Mouse (Mus musculus) embryonic fibroblast, embryonic 13.5 days (primary cell): Measurements from ENCODE around the gene Piwil1. TPM values are rescaled to one million over a fixed set of nuclear protein-coding genes. Genes with fewer than 3 reads are reported as not detected.

Experiments used
- H3K27ac ChIP-seq: 2 replicates; pipeline ENCODE4 v1.5.1; 2012; ENCODE audit warnings: low read length, control low read depth, inconsistent platforms; ENCODE audit not compliant: insufficient read depth
- H3K4me1 ChIP-seq: 2 replicates; pipeline ENCODE4 v1.6.1; 2011; ENCODE audit warnings: low read length; ENCODE audit not compliant: control insufficient read depth, insufficient read depth
- H3K4me3 ChIP-seq: 2 replicates; pipeline ENCODE4 v1.5.1; 2011; ENCODE audit warnings: mild to moderate bottlenecking, control low read depth, low read length; ENCODE audit not compliant: insufficient read depth
- CTCF ChIP-seq: IDR thresholded peaks from 2 replicates; pipeline ENCODE4 v1.5.1; 2011; ENCODE audit warnings: mild to moderate bottlenecking, control low read depth, low read length, moderate library complexity, borderline replicate concordance; ENCODE audit not compliant: insufficient read depth
- POLR2A ChIP-seq: IDR thresholded peaks from 2 replicates; pipeline ENCODE4 v1.6.1; 2011; ENCODE audit warnings: low read depth, mild to moderate bottlenecking, control low read depth, low read length, moderate library complexity
- polyA plus RNA-seq: library from polyadenylated mRNA; stranded (reverse); fragments of >200 nt; gene quantifications from 2 replicates; pipeline ENCODE4 v1.2.4, GENCODE M21; 2011; ENCODE audit warnings: low read depth; ENCODE audit not compliant: missing spikeins, insufficient read length

The Piwil1 gene
- not detected in 2 replicates for polyA plus RNA-seq

DNA sequence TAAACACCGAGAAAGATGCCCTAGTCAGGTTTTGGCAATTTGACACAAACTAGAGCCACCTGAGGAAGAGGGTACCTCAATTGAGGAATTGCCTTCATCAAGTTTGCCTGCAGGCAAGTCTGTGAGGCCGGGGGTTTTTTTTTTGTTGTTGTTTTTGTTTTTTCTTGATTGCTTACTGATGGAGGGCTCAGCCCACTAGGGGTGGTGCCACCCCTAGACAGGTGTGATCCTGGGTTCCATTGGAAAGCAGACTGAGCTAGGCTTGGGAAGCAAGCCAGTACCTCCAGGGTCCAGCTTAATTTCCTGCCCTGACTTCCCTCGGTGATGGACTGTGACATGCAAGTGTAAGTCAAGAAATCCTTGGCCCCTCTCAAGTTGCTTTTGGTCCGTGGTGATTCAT lies at the start of gene Piwil1:
Gene Piwil1, plus strand, starts transcription at position 301 of the 400 bp plus-strand sequence.
- H3K4me3 ChIP-seq = no peak within 1 kb of the TSS
- H3K27ac ChIP-seq = no peak within 1 kb of the TSS
- no peaks in the 10 kb centered on the region for H3K4me1 ChIP-seq
- TF ChIP-seq CTCF = no peak

DNA sequence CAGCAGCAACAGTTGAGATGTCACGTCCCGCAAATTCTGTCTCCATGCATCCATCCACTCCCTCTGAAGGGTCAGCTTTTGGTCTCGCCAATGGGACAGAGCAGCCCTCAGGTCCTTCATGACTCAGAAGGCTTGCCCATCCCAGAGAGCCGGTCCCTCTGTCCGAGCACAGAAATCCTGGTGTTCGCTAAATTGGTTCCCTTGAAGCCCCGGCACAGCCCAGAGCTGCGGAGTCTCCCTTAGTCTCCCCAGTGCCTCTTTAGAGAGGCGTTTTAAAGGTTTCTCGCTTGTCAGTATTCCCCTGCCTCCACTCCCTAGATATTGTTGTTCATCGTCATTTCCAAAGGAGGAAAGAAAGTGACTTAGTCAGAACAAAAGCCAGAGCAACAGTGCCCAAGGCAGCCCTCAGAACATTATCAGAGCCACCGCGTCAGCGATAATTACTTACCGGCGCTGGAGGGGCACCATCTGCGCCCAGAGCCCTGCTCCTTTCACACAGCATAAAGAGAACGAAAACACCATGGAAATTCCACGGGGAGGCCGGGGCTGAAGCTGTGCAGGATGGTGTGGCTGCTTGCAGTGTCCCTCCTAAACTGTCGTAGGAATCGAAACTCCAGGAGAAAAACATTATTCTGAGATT lies 45.7 kb upstream of the Piwil1 start:
- TF ChIP-seq CTCF (no peak), POLR2A (no peak)
- no peak overlapping the region for H3K4me3 ChIP-seq
- H3K4me1 ChIP-seq = no peaks in the 10 kb centered on the region
- no peak overlapping the region for H3K27ac ChIP-seq

DNA sequence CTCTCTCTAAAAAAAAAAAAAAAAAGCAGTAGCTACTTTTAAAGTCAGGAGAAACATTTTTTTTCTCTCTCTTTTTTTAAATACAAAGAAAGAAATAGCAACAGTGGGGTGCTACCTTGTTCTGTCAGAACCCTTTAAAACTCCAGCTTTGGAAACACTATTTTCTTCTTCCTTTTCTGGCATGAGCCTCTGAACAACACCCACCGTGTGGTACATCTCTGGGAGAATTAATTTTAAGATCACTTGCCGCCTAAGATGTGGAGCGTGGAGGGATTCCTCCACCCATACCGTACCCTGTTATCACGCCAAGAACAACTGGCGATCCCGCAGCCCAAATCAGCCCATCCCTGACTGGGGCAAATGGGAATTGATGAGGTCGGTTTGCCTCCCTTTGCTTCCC lies 42.2 kb upstream of the Piwil1 start:
- Histone ChIP-seq H3K4me3 (no peak overlapping the region), H3K27ac (no peak overlapping the region), H3K4me1 (no peaks in the 10 kb centered on the region)
- TF ChIP-seq CTCF (no peak), POLR2A (no peak)

DNA sequence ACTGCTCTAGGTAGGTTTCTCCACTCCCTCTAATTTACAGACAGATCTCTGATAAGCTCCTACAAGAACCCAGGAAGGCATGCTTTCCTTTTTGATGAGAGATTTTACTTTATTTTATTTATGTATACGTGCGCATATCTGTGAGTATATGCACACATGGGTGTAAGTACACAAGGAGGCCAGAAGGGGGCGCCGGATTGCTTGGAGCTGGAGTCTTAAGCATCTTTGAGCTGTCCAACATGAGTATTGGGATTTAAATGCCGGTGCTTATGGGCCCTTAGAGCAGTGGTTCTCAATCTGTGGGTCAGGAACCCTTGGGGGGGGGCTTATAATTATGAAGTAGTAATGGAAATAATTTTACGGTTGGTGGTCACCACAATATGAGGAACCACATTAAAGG lies 39.4 kb upstream of the Piwil1 start:
- H3K27ac ChIP-seq = no peak overlapping the region
- TF ChIP-seq CTCF (no peak), POLR2A (no peak)
- no peaks in the 10 kb centered on the region for H3K4me1 ChIP-seq
- H3K4me3 ChIP-seq = no peak overlapping the region

DNA sequence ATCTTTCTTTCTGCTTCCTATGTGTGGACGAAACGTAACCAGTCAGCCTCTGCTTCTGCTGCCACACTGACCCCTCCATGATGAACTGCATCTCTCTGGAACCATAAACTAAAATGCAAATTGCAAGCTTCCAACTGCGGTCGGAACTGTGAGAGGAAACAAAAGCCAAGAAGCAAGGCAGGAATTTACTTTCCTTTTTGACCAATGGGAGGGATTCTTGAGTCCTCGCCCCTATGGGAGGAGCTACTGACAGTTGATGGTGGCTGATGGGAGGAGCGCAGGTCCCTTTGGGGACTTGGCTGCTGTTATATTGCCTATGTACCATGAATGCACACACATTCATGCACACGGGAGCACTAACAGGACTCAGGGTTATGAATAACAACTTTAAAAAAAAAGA lies 38.3 kb upstream of the Piwil1 start:
- H3K4me1 ChIP-seq = no peaks in the 10 kb centered on the region
- TF ChIP-seq POLR2A (no peak), CTCF (no peak)
- no peak overlapping the region for H3K4me3 ChIP-seq
- no peak overlapping the region for H3K27ac ChIP-seq

DNA sequence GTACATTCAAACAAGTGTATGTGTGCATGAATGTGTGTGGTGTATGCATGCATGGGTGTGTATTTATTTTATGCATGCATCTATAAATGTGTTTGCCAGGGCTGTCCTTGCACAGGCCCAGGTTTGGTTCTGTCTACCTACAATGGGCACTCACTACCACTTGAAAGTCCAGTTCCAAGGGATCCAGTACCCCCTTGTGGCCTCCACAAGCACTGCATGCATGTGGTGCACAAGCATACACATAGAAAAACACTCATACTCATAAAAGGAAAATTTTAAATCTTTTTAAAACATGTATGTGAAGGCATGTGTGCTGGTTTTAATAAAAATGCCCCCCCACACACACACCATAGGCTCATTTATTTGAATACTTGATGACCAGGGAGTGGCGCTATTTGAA lies 37.3 kb upstream of the Piwil1 start:
- TF ChIP-seq POLR2A (no peak), CTCF (no peak)
- Histone ChIP-seq H3K4me1 (no peaks in the 10 kb centered on the region), H3K27ac (no peak overlapping the region), H3K4me3 (no peak overlapping the region)

DNA sequence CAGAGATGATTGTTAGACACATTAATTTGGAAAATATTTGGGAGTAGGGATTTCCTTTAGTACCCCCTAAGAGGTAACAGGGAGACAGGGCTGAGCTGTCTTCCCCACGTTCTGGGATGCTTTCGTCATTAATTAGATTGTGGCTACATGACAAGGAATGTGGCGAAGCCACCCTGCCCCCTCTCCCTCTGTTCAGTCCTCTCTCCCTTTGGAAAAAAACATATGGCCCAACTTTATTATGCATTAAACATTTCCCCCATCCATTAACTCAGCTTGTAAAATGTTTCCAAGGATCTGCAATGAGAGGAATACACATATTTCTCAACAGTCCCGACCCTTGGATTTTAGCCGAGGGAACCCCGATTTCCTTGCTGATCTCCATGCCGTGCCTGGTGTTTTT lies 35.0 kb upstream of the Piwil1 start:
- H3K27ac ChIP-seq = no peak overlapping the region
- H3K4me3 ChIP-seq = no peak overlapping the region
- H3K4me1 ChIP-seq = no peaks in the 10 kb centered on the region
- TF ChIP-seq POLR2A (no peak), CTCF (no peak)

DNA sequence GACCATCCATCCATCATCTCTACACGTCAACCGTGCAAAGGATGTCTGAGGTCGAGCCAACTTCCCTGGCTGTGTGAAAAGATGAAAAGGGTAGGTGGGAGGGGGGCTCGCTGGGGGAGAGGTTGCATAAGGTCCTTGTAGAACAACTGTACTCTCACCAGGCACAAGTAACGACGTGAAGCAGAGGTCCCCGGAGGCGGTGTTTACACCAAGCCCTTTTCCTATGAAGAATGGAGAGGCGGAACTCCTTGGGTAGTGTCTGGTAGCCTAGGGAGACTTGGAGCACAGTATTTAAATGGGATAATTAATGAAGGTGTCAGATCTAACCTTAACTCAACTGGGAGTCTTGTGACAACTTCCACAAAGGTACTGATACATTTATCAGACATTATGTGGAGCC lies 28.2 kb upstream of the Piwil1 start:
- TF ChIP-seq POLR2A = no peak
- no peak for TF ChIP-seq CTCF
- H3K4me3 ChIP-seq = no peak overlapping the region
- H3K27ac ChIP-seq = no peak overlapping the region
- H3K4me1 ChIP-seq = no peaks in the 10 kb centered on the region

DNA sequence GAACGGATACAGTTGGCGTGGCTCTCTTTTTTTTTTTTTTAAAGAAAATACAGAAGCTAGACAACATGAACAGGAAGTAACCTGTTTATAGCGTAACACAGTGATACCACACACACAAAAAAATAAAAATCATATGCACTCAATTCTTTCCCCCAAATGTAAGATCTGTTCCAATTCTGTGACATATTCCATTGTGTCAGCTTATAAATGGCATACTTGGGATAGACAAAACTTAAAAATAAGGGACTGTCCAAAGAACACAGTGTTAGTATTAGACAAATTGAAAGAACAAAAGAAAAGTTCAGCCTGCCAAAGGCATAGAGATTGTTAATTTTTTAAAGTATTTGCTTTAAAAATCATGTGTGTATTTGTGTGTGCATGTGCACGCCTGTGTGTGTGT lies 25.0 kb upstream of the Piwil1 start:
- TF ChIP-seq CTCF (no peak), POLR2A (no peak)
- Histone ChIP-seq H3K4me1 (no peaks in the 10 kb centered on the region), H3K27ac (no peak overlapping the region), H3K4me3 (no peak overlapping the region)

DNA sequence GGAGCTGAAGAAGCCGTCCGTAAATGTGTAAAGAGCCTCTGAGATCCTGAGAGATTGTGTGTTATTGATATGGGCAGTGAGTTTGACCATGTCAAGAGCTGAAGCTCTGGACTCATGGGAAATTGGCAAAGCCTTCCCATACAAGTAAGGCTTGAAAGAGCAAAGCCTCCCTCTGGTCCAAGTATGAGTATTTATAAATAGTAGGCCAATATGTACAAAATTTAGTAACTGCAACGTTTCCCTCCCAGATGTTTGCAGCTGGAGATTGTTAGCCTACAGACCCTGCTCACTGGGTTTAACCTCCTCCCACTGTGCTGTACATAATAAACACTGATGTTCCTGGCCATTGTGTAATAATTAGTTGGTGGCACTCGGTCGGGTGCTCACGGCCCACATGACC lies 24.5 kb upstream of the Piwil1 start:
- Histone ChIP-seq H3K27ac (no peak overlapping the region), H3K4me3 (no peak overlapping the region), H3K4me1 (no peaks in the 10 kb centered on the region)
- TF ChIP-seq POLR2A (no peak), CTCF (no peak)

DNA sequence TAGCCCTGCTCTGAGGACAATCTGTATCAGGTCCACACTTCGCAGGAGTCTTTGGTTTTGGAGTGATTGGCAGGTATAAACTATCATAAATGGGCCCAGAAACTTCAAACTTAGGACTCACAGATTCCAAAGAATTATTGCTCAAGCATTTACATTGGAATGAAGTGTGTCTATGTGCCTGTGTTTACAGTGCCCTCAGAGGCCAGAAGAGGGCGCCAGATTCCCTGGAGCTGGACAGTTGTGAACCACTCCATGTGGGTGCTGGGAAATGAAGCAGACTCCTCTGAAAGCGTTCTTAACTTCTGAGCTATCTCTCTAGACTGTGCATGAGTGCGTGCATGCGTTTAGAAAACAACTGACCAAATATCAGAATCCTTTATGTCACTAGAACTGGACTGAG lies 20.9 kb upstream of the Piwil1 start:
- TF ChIP-seq POLR2A (no peak), CTCF (no peak)
- no peak overlapping the region for H3K27ac ChIP-seq
- H3K4me3 ChIP-seq = no peak overlapping the region
- H3K4me1 ChIP-seq = no peaks in the 10 kb centered on the region
